Mouse (Mus musculus): ENCODE data around the gene Ubxn10. TPM values are rescaled to one million over a fixed set of nuclear protein-coding genes. Genes with fewer than 3 reads are reported as not detected.

The Ubxn10 gene
- polyA plus RNA-seq, 1 experiment, result not detected

DNA sequence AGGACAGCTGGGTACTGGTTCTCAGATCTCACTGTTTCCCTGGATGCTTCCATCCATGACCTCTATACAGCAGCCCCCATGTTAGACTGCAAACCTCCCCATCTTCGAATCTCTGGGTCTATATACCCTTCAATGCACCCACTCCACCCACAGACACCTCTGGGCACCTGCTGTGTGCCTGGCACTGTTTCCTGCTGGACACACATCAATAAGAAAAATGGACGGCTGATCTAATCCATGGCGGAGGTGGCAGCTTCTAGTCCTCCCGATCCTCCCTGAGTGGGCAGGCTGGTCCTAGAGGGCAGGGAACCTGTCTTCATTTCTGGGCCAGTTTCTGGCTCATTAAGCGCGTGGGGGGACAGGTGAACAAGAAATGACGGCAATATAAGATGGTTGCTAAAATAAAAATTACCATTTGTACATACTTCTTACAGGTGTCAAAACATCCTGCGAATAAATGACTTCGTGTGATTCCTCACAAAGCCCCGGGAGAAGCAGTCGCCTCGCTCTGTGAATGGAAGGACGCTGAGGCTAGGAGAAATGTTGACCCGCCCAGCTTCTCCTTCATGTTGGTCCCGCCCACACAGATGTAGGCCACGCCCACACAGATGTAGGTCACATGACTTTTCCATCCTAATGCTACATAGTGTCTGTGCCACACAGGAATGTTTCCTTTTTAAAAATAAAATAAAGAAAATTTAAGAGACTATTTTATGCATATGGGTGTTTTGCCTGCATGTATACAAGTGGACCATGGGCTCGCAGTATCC, 25.7 kb downstream of the Ubxn10 start:
- no peaks in the 10 kb centered on the region for H3K79me2 ChIP-seq (ENCODE audit: control insufficient read depth, insufficient read depth)
- no peak overlapping the region for H3ac ChIP-seq (ENCODE audit: control insufficient read depth, insufficient read length, low read depth)
- TF ChIP-seq MYOG (IDR thresholded peaks at IDR 0.05; ENCODE audit: control insufficient read depth, extremely low read depth, insufficient read length) (no peak), USF1 (IDR thresholded peaks at IDR 0.05; ENCODE audit: low read depth) (no peak), FOSL1 (IDR thresholded peaks at IDR 0.05; ENCODE audit: insufficient read depth, low read length, poor library complexity, severe bottlenecking) (no peak), MYOD1 (IDR thresholded peaks at IDR 0.05; ENCODE audit: control insufficient read depth, insufficient read length, low read depth) (no peak), MAX (IDR thresholded peaks at IDR 0.05) (no peak), CEBPB (IDR thresholded peaks at IDR 0.05; ENCODE audit: low read depth) (no peak), CTCF (IDR thresholded peaks at IDR 0.05; ENCODE audit: control insufficient read depth, insufficient read depth, insufficient read length) (no peak)
- no peak overlapping the region for H3K4me3 ChIP-seq (ENCODE audit: insufficient read depth, poor library complexity, severe bottlenecking)
- no peaks in the 10 kb centered on the region for H3K79me3 ChIP-seq (ENCODE audit: low read depth)
- H3K27me3 ChIP-seq (ENCODE audit: control insufficient read depth, insufficient read depth, insufficient read length), result peaks cover 35% of the 10 kb centered on the region
- no peaks in the 10 kb centered on the region for H3K36me3 ChIP-seq (ENCODE audit: control insufficient read depth, insufficient read depth)

DNA sequence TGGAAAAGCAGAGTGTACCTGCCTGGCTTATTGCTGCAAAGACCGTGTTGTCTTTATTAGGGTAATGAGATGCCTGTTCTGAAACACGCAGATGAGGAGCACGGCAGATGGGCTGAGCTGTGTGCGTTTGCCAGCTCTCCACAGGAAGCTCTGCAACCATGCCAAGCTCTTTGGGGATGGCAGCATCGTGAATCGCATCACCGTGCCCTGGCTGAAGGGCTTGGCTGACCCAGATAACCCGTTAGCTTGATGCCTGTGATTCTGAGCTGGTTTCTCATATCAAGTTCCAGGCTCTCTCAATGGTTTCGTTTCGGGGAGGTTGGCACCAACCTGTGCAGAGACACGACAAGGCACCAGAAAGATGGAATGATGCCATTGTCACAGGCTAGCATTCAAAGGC, 26.3 kb downstream of the Ubxn10 start:
- no peaks in the 10 kb centered on the region for H3K79me3 ChIP-seq (ENCODE audit: low read depth)
- TF ChIP-seq MYOG (IDR thresholded peaks at IDR 0.05; ENCODE audit: control insufficient read depth, extremely low read depth, insufficient read length) (no peak), MYOD1 (IDR thresholded peaks at IDR 0.05; ENCODE audit: control insufficient read depth, insufficient read length, low read depth) (no peak), USF1 (IDR thresholded peaks at IDR 0.05; ENCODE audit: low read depth) (no peak), CTCF (IDR thresholded peaks at IDR 0.05; ENCODE audit: control insufficient read depth, insufficient read depth, insufficient read length) (no peak)
- H3ac ChIP-seq (ENCODE audit: control insufficient read depth, insufficient read length, low read depth), result no peak overlapping the region
- H3K27me3 ChIP-seq (ENCODE audit: control insufficient read depth, insufficient read depth, insufficient read length), result peaks cover 31% of the 10 kb centered on the region
- H3K36me3 ChIP-seq (ENCODE audit: control insufficient read depth, insufficient read depth), result no peaks in the 10 kb centered on the region
- H3K79me2 ChIP-seq (ENCODE audit: control insufficient read depth, insufficient read depth), result no peaks in the 10 kb centered on the region
- no peak overlapping the region for H3K4me3 ChIP-seq (ENCODE audit: insufficient read depth, poor library complexity, severe bottlenecking)

DNA sequence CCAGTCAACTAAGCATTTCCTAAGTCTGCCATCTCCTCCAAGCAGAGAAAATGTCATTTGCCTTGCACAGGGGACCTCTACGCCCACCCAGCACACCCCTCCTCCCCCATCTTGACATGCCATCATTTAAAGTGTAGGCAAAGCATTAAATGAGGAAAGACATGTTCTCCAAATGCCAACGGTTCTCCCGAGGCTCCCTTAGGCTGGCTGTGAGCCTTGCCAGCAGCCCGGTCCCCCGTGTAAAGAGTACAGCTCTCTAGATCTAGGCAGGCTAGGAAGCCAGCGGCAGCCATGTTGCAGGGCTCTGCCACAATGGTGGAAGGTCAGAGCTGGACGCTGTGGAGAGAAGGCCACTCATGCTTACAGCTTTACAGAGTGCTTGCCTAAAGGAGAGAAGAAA, 27.0 kb downstream of the Ubxn10 start:
- no peak overlapping the region for H3K4me3 ChIP-seq (ENCODE audit: insufficient read depth, poor library complexity, severe bottlenecking)
- H3K36me3 ChIP-seq (ENCODE audit: control insufficient read depth, insufficient read depth), result no peaks in the 10 kb centered on the region
- TF ChIP-seq USF1 (IDR thresholded peaks at IDR 0.05; ENCODE audit: low read depth), result no peak
- TF ChIP-seq MYOD1 (IDR thresholded peaks at IDR 0.05; ENCODE audit: control insufficient read depth, insufficient read length, low read depth), result no peak
- TF ChIP-seq CTCF (IDR thresholded peaks at IDR 0.05; ENCODE audit: control insufficient read depth, insufficient read depth, insufficient read length), result no peak
- TF ChIP-seq MAX (IDR thresholded peaks at IDR 0.05), result no peak
- no peak for TF ChIP-seq MYOG (IDR thresholded peaks at IDR 0.05; ENCODE audit: control insufficient read depth, extremely low read depth, insufficient read length)
- TF ChIP-seq FOSL1 (IDR thresholded peaks at IDR 0.05; ENCODE audit: insufficient read depth, low read length, poor library complexity, severe bottlenecking), result no peak
- TF ChIP-seq CEBPB (IDR thresholded peaks at IDR 0.05; ENCODE audit: low read depth), result no peak
- no peak overlapping the region for H3ac ChIP-seq (ENCODE audit: control insufficient read depth, insufficient read length, low read depth)
- H3K27me3 ChIP-seq (ENCODE audit: control insufficient read depth, insufficient read depth, insufficient read length), result peaks cover 28% of the 10 kb centered on the region
- H3K79me3 ChIP-seq (ENCODE audit: low read depth), result no peaks in the 10 kb centered on the region
- no peaks in the 10 kb centered on the region for H3K79me2 ChIP-seq (ENCODE audit: control insufficient read depth, insufficient read depth)

DNA sequence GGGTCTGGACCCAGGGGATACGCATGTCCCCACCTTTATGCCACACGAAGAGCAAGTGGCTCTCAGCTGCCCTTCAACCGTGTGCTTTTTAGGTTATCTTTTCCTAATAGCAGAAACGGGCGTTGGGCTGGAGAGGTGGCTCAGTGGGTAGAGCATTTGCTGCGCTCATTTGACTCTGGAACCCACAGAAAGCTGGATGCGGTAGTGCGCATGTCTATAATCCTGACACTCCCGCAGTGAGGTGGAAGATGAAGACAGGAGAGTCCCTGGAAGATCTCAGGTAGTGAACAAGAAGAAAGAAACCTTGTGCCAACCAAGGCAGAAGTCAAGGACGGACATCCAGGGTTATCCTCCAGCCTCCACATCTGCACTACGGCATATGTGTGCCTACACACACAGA, 27.7 kb downstream of the Ubxn10 start:
- Histone ChIP-seq H3K79me2 (ENCODE audit: control insufficient read depth, insufficient read depth) (no peaks in the 10 kb centered on the region), H3K4me3 (ENCODE audit: insufficient read depth, poor library complexity, severe bottlenecking) (no peak overlapping the region), H3K79me3 (ENCODE audit: low read depth) (no peaks in the 10 kb centered on the region), H3K36me3 (ENCODE audit: control insufficient read depth, insufficient read depth) (no peaks in the 10 kb centered on the region), H3ac (ENCODE audit: control insufficient read depth, insufficient read length, low read depth) (no peak overlapping the region), H3K27me3 (ENCODE audit: control insufficient read depth, insufficient read depth, insufficient read length) (peaks cover 28% of the 10 kb centered on the region)
- no peak for TF ChIP-seq MYOD1 (IDR thresholded peaks at IDR 0.05; ENCODE audit: control insufficient read depth, insufficient read length, low read depth)
- TF ChIP-seq MYOG (IDR thresholded peaks at IDR 0.05; ENCODE audit: control insufficient read depth, extremely low read depth, insufficient read length), result no peak
- no peak for TF ChIP-seq USF1 (IDR thresholded peaks at IDR 0.05; ENCODE audit: low read depth)
- TF ChIP-seq MAX (IDR thresholded peaks at IDR 0.05), result no peak
- no peak for TF ChIP-seq CEBPB (IDR thresholded peaks at IDR 0.05; ENCODE audit: low read depth)
- no peak for TF ChIP-seq CTCF (IDR thresholded peaks at IDR 0.05; ENCODE audit: control insufficient read depth, insufficient read depth, insufficient read length)
- TF ChIP-seq FOSL1 (IDR thresholded peaks at IDR 0.05; ENCODE audit: insufficient read depth, low read length, poor library complexity, severe bottlenecking), result no peak

DNA sequence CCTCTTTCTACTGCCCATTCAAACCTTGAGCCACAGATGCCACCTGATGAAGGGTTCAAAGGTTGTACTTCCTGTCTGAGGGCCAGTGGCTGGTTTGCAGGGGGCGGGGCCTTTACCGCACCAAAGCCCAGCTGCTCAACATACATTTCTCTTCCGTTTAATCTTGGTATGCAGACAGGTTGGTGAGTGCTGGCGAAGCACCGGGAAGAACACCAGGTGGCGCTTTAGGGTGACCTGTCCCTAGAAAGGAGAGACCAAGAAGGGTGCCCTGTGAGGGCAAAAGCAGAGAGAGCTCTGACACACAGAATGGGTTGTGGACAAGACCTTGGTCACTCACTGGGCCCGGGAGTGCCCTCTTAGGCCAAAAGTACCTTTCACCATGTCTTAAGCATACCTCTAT, 28.3 kb downstream of the Ubxn10 start:
- peaks cover 28% of the 10 kb centered on the region for H3K27me3 ChIP-seq (ENCODE audit: control insufficient read depth, insufficient read depth, insufficient read length)
- no peak for TF ChIP-seq USF1 (IDR thresholded peaks at IDR 0.05; ENCODE audit: low read depth)
- TF ChIP-seq MAX (IDR thresholded peaks at IDR 0.05), result no peak
- no peak for TF ChIP-seq CEBPB (IDR thresholded peaks at IDR 0.05; ENCODE audit: low read depth)
- TF ChIP-seq CTCF (IDR thresholded peaks at IDR 0.05; ENCODE audit: control insufficient read depth, insufficient read depth, insufficient read length), result peak; percentile 21
- H3K4me3 ChIP-seq (ENCODE audit: insufficient read depth, poor library complexity, severe bottlenecking), result no peak overlapping the region
- H3K79me3 ChIP-seq (ENCODE audit: low read depth), result no peaks in the 10 kb centered on the region
- H3K79me2 ChIP-seq (ENCODE audit: control insufficient read depth, insufficient read depth), result no peaks in the 10 kb centered on the region
- H3ac ChIP-seq (ENCODE audit: control insufficient read depth, insufficient read length, low read depth), result no peak overlapping the region
- H3K36me3 ChIP-seq (ENCODE audit: control insufficient read depth, insufficient read depth), result no peaks in the 10 kb centered on the region

DNA sequence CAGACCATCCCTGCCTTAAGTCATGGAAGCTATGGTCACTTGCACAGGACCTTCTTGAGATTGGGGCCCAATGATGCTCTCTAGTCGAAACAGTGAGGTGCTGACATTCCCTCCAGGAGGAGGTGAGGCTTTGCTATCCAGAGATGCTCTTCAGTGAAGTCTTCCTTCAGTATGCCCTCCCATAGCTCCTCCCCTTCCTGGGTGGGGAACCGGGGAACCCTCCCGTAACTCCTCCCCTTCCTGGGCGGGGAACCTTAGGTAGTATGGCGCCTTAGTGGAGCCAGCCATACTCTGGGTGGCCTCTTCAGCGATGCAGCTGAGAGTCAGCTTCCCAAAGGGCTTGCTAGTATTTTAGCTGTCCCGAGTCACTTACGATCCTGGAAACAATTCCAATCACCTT, 30.3 kb downstream of the Ubxn10 start:
- TF ChIP-seq MYOD1 (IDR thresholded peaks at IDR 0.05; ENCODE audit: control insufficient read depth, insufficient read length, low read depth) (no peak), CTCF (IDR thresholded peaks at IDR 0.05; ENCODE audit: control insufficient read depth, insufficient read depth, insufficient read length) (no peak), MYOG (IDR thresholded peaks at IDR 0.05; ENCODE audit: control insufficient read depth, extremely low read depth, insufficient read length) (no peak), USF1 (IDR thresholded peaks at IDR 0.05; ENCODE audit: low read depth) (no peak), FOSL1 (IDR thresholded peaks at IDR 0.05; ENCODE audit: insufficient read depth, low read length, poor library complexity, severe bottlenecking) (no peak)
- Histone ChIP-seq H3K4me3 (ENCODE audit: insufficient read depth, poor library complexity, severe bottlenecking) (no peak overlapping the region), H3K27me3 (ENCODE audit: control insufficient read depth, insufficient read depth, insufficient read length) (peaks cover 27% of the 10 kb centered on the region), H3K36me3 (ENCODE audit: control insufficient read depth, insufficient read depth) (no peaks in the 10 kb centered on the region), H3K79me3 (ENCODE audit: low read depth) (no peaks in the 10 kb centered on the region), H3ac (ENCODE audit: control insufficient read depth, insufficient read length, low read depth) (no peak overlapping the region), H3K79me2 (ENCODE audit: control insufficient read depth, insufficient read depth) (no peaks in the 10 kb centered on the region)

Data from C2C12 (cell line).